ENCODE assay signal across 18 mouse cellular contexts in the genomic region with DNA sequence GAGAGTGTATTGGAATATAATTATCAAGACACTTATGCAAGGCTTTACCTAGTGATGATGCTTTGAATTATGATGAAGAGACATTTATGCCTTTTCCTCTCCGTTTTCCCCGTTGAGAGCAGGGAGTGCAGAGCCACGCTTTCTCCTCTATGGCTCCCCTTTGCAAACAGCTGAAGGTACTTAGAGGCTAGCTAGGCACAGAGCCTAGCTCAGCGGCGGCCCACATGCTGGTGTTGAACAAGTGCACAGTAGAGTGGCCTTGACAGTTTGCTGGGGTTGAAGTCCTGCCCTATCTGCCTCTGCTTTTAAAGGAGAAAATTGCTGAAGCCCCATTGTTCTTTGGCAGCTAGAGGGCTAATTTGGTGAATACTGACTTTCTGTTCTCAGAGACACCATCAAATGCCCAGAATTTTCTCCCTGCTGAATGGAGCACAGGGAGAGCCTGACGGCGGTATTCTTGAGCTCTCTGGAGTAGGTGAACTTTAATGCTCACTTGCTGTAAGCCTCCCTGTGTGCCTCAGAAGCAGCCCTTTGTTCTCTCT. TPM values are rescaled to one million over a fixed set of nuclear protein-coding genes. Genes with fewer than 3 reads are reported as not detected.
DNase-seq lines count a peak whose midpoint lies in the region; ATAC-seq and TF ChIP-seq lines count a peak whose summit lies in the region.
"Had no signal": no experiment of that assay in that cellular context is flagged by ENCODE, and none has a peak within 500 bp of the region (broad histone marks: within the 10 kb centered on the region; RNA-seq: fewer than 3 reads in every experiment).

No protein-coding gene starts in this region.

- no peak overlapping the region for H3K4me3 ChIP-seq in midbrain, embryonic 15.5 days
- no peak overlapping the region for H3K4me3 ChIP-seq in midbrain, postnatal 0 days (ENCODE audit: low read depth, low read length)
- H3K4me3 ChIP-seq in forebrain, postnatal 0 days (ENCODE audit: low read depth, low read length), result no peak overlapping the region
- no peak overlapping the region for H3K4me3 ChIP-seq in embryonic facial prominence, embryonic 10.5 days
- H3K4me3 ChIP-seq in hindbrain, embryonic 12.5 days, result no peak overlapping the region
- H3K4me3 ChIP-seq: hindbrain, embryonic 10.5 days; limb, embryonic 12.5 days; liver, embryonic 13.5 days; lung, embryonic 15.5 days had no signal

- no peak for TF ChIP-seq CTCF in midbrain, postnatal 0 days (IDR thresholded peaks at IDR 0.05)
- TF ChIP-seq CTCF in forebrain, postnatal 0 days (IDR thresholded peaks at IDR 0.05; ENCODE audit: low read depth), result no peak

- DNase-seq in midbrain, postnatal 0 days (ENCODE audit: low spot score), result no peak
- DNase-seq in Muller cell, postnatal 12 days (ENCODE audit: inconsistent ontology term), result peak; percentile 34
- peak; percentile 60 for DNase-seq in brain, adult 2 months (ENCODE audit: low read depth, low spot score)
- peak; percentile 46 for DNase-seq in forebrain, postnatal 0 days
- no peak for DNase-seq in embryonic facial prominence, embryonic 10.5 days (ENCODE audit: low spot score)
- DNase-seq: adrenal gland, postnatal 36 days; gastrocnemius, postnatal 36 days; kidney, adult 8-10 months; kidney, postnatal 25 days; liver, embryonic 13.5 days; lung, postnatal 4 days; thymus, postnatal 36 days had no signal

- H3K9ac ChIP-seq in midbrain, embryonic 15.5 days, result no peak overlapping the region
- no peak overlapping the region for H3K9ac ChIP-seq in midbrain, postnatal 0 days (replicated peaks; ENCODE audit: low read length, poor library complexity, severe bottlenecking)
- no peak overlapping the region for H3K9ac ChIP-seq in forebrain, postnatal 0 days
- H3K9ac ChIP-seq in hindbrain, embryonic 12.5 days, result no peak overlapping the region
- H3K9ac ChIP-seq: limb, embryonic 12.5 days; liver, embryonic 13.5 days; lung, embryonic 15.5 days had no signal

- WGBS in midbrain, embryonic 15.5 days, result 64% methylated on average over 7 of the region's 7 CpGs
- 65% methylated on average over 7 of the region's 7 CpGs for WGBS in midbrain, postnatal 0 days
- WGBS in forebrain, postnatal 0 days, result 30% methylated on average over 7 of the region's 7 CpGs
- WGBS in embryonic facial prominence, embryonic 10.5 days, result 79% methylated on average over 7 of the region's 7 CpGs
- whole genome bisulfite sequencing in hindbrain, embryonic 12.5 days, result 67% methylated on average over 7 of the region's 7 CpGs

- 0 out of 2 replicates have a peak overlapping the region, but pooled peaks have one; percentile 44 for H3K27ac ChIP-seq in midbrain, embryonic 15.5 days
- H3K27ac ChIP-seq in midbrain, postnatal 0 days (ENCODE audit: low read depth, low read length), result no peak overlapping the region
- peak overlapping the region; percentile 78 for H3K27ac ChIP-seq in forebrain, postnatal 0 days (ENCODE audit: low read depth, low read length)
- no peak overlapping the region for H3K27ac ChIP-seq in embryonic facial prominence, embryonic 10.5 days (replicated peaks)
- H3K27ac ChIP-seq in hindbrain, embryonic 12.5 days, result no peak overlapping the region
- H3K27ac ChIP-seq: hindbrain, embryonic 10.5 days; limb, embryonic 12.5 days; liver, embryonic 13.5 days; lung, embryonic 15.5 days had no signal

- H3K4me2 ChIP-seq in midbrain, embryonic 15.5 days, result no peak overlapping the region
- H3K4me2 ChIP-seq in midbrain, postnatal 0 days (ENCODE audit: low read depth, low read length, poor library complexity, severe bottlenecking), result no peak overlapping the region
- H3K4me2 ChIP-seq in forebrain, postnatal 0 days (ENCODE audit: low read depth), result no peak overlapping the region
- no peak overlapping the region for H3K4me2 ChIP-seq in hindbrain, embryonic 12.5 days (replicated peaks)
- H3K4me2 ChIP-seq: limb, embryonic 12.5 days; liver, embryonic 13.5 days; lung, embryonic 15.5 days had no signal

- H3K27me3 ChIP-seq in midbrain, embryonic 15.5 days (replicated peaks), result no peaks in the 10 kb centered on the region
- H3K27me3 ChIP-seq in midbrain, postnatal 0 days (ENCODE audit: insufficient read depth, low read length), result no peaks in the 10 kb centered on the region
- no peaks in the 10 kb centered on the region for H3K27me3 ChIP-seq in forebrain, postnatal 0 days (ENCODE audit: insufficient read depth, low read length)
- H3K27me3 ChIP-seq in embryonic facial prominence, embryonic 10.5 days (replicated peaks; ENCODE audit: low read depth, poor library complexity, severe bottlenecking), result no peaks in the 10 kb centered on the region
- H3K27me3 ChIP-seq in hindbrain, embryonic 12.5 days, result no peaks in the 10 kb centered on the region
- H3K27me3 ChIP-seq: limb, embryonic 12.5 days; liver, embryonic 13.5 days; lung, embryonic 15.5 days had no signal

- peaks cover 3% of the 10 kb centered on the region; the same call in 1 of the 2 replicates for H3K36me3 ChIP-seq in midbrain, embryonic 15.5 days (replicated peaks)
- peaks cover 4% of the 10 kb centered on the region; the same call in 1 of the 2 replicates for H3K36me3 ChIP-seq in midbrain, postnatal 0 days (ENCODE audit: insufficient read depth, low read length)
- peaks cover 8% of the 10 kb centered on the region; the same call in 1 of the 2 replicates for H3K36me3 ChIP-seq in forebrain, postnatal 0 days (ENCODE audit: insufficient read depth)
- peaks cover 39% of the 10 kb centered on the region for H3K36me3 ChIP-seq in embryonic facial prominence, embryonic 10.5 days (replicated peaks)
- H3K36me3 ChIP-seq in hindbrain, embryonic 12.5 days, result peaks cover 13% of the 10 kb centered on the region

- 0 out of 2 replicates have a peak, but pooled peaks cover 2% of the 10 kb centered on the region for H3K9me3 ChIP-seq in midbrain, embryonic 15.5 days
- H3K9me3 ChIP-seq in midbrain, postnatal 0 days (ENCODE audit: low read length), result peaks cover 3% of the 10 kb centered on the region; the same call in 1 of the 2 replicates
- H3K9me3 ChIP-seq in forebrain, postnatal 0 days (ENCODE audit: low read length), result no peaks in the 10 kb centered on the region
- peaks cover 7% of the 10 kb centered on the region; the same call in 1 of the 2 replicates for H3K9me3 ChIP-seq in embryonic facial prominence, embryonic 10.5 days
- peaks cover 8% of the 10 kb centered on the region; the same call in 1 of the 2 replicates for H3K9me3 ChIP-seq in hindbrain, embryonic 12.5 days (replicated peaks)
- H3K9me3 ChIP-seq: liver, embryonic 13.5 days had no signal

- H3K4me1 ChIP-seq in midbrain, embryonic 15.5 days, result no peaks in the 10 kb centered on the region
- no peaks in the 10 kb centered on the region for H3K4me1 ChIP-seq in midbrain, postnatal 0 days (ENCODE audit: insufficient read depth, low read length)
- H3K4me1 ChIP-seq in forebrain, postnatal 0 days (ENCODE audit: insufficient read depth), result peaks cover 11% of the 10 kb centered on the region; the same call in 1 of the 2 replicates
- no peaks in the 10 kb centered on the region for H3K4me1 ChIP-seq in embryonic facial prominence, embryonic 10.5 days
- H3K4me1 ChIP-seq in hindbrain, embryonic 12.5 days, result no peaks in the 10 kb centered on the region
- H3K4me1 ChIP-seq: hindbrain, embryonic 10.5 days; limb, embryonic 12.5 days; lung, embryonic 15.5 days had no signal

- ATAC-seq in midbrain, embryonic 15.5 days (replicated peaks), result 0 out of 2 replicates have a peak, but pooled peaks have one; percentile 54
- no peak for ATAC-seq in midbrain, postnatal 0 days (ENCODE audit: low FRiP score)
- ATAC-seq in forebrain, postnatal 0 days, result peak; percentile 68
- ATAC-seq in hindbrain, embryonic 12.5 days (ENCODE audit: low FRiP score), result no peak
- ATAC-seq: inflammation-experienced regulatory T-cells, adult 6 months had no signal

RNA-seq across cellular contexts. Expression of a gene that starts 34.2 kb away (rescaled TPM):
- polyA plus RNA-seq in midbrain, embryonic 15.5 days (2015; fragmentation: Nextera tagmentation; extraction: Ambion mirVana), result 32.9 and 35.8 TPM in 2 replicates
- total RNA-seq in midbrain, postnatal 0 days (2014; rRNA removed), result 40.3 and 43.6 TPM in 2 replicates
- 27.3 and 28.9 TPM in 2 replicates for polyA plus RNA-seq in midbrain, postnatal 0 days (2015; fragmentation: Nextera tagmentation; extraction: Ambion mirVana)
- total RNA-seq in forebrain, postnatal 0 days (2014; rRNA removed), result 38.9 and 47.5 TPM in 2 replicates
- 28.0 and 35.7 TPM in 2 replicates for polyA plus RNA-seq in forebrain, postnatal 0 days (2015; fragmentation: Nextera tagmentation; extraction: Ambion mirVana)
- 38.4 and 40.5 TPM in 2 replicates for polyA plus RNA-seq in embryonic facial prominence, embryonic 10.5 days (2016; fragmentation: Nextera tagmentation; extraction: Ambion mirVana)
- 43.4 and 46.4 TPM in 2 replicates for polyA plus RNA-seq in hindbrain, embryonic 12.5 days (2016; fragmentation: Nextera tagmentation; extraction: Ambion mirVana)

Comparison
In these comparisons a context has a peak if more than half of its experiments do, and no peak if none do; other contexts are left out.
1. ATAC-seq: peak in midbrain, embryonic 15.5 days (single experiment) and forebrain, postnatal 0 days (single experiment); none in midbrain, postnatal 0 days (single experiment) and hindbrain, embryonic 12.5 days (single experiment).
2. H3K27ac ChIP-seq: peak in midbrain, embryonic 15.5 days (single experiment) and forebrain, postnatal 0 days (single experiment); none in midbrain, postnatal 0 days (single experiment), embryonic facial prominence, embryonic 10.5 days (single experiment) and hindbrain, embryonic 12.5 days (single experiment).
3. DNase-seq: peak in Muller cell, postnatal 12 days (single experiment), brain, adult 2 months (single experiment) and forebrain, postnatal 0 days (single experiment); none in midbrain, postnatal 0 days (single experiment) and embryonic facial prominence, embryonic 10.5 days (single experiment).